Mouse (Mus musculus) duodenum, adult 2 months (tissue): Measurements from ENCODE around the gene Itgb4. TPM values are rescaled to one million over a fixed set of nuclear protein-coding genes. Genes with fewer than 3 reads are reported as not detected.

ENCODE experiments used
- polyA plus RNA-seq: library from polyadenylated mRNA; depleted of rRNA; stranded (reverse); fragments of >200 nt; gene quantifications from 2 replicates; pipeline ENCODE4 v1.2.3, GENCODE M21; 2012; ENCODE audit warnings: low replicate concordance; rRNA removed

Itgb4 gene
- 58.5 and 81.0 TPM in 2 replicates for polyA plus RNA-seq

GRCm38 (mm10) chr11:115974309-115975082, at the start of gene Itgb4:
TSS of gene Itgb4 (plus strand) at chr11:115974709.

GRCm38 (mm10) chr11:115933108-115933746, 41.3 kb upstream of the Itgb4 start, which contains the start of the genes Sap30bp and Recql5:
TSS of gene Sap30bp (plus strand) at chr11:115933282.
TSS of gene Recql5 (minus strand) at chr11:115933477.

GRCm38 (mm10) chr11:116012262-116012947, 37.9 kb downstream of the Itgb4 start, which contains the start of gene Galk1:
TSS of gene Galk1 (minus strand) at chr11:116012719.

GRCm38 (mm10) chr11:116027756-116028155, 53.2 kb downstream of the Itgb4 start, which contains the start of gene H3f3b:
TSS of gene H3f3b (minus strand) at chr11:116027962.

GRCm38 (mm10) chr11:116030088-116030897, 55.8 kb downstream of the Itgb4 start, which contains the start of gene Unk:
TSS of gene Unk (plus strand) at chr11:116030322.

Other genes starting within 250 kb of the Itgb4 start
- gene Tmem94, start 209.3 kb upstream of the Itgb4 start, polyA plus RNA-seq, result 87.6 and 103 TPM in 2 replicates
- gene Caskin2, start 161.1 kb upstream of the Itgb4 start, polyA plus RNA-seq, result 30.2 and 41.0 TPM in 2 replicates
- 43.3 and 67.7 TPM in 2 replicates for gene Tsen54, start 160.0 kb upstream of the Itgb4 start, polyA plus RNA-seq
- 207 and 252 TPM in 2 replicates for gene Llgl2, start 150.7 kb upstream of the Itgb4 start, polyA plus RNA-seq
- 427 and 1,224 TPM in 2 replicates for gene Myo15b, start 116.3 kb upstream of the Itgb4 start, polyA plus RNA-seq
- gene Smim5, start 74.7 kb upstream of the Itgb4 start, polyA plus RNA-seq, result 0.71 and 1.8 TPM in 2 replicates
- gene Smim6, start 62.7 kb upstream of the Itgb4 start, polyA plus RNA-seq, result 6.3 and 7.1 TPM in 2 replicates
- gene Sap30bp, start 41.4 kb upstream of the Itgb4 start, polyA plus RNA-seq, result 20.5 and 22.2 TPM in 2 replicates
- gene Recql5, start 41.2 kb upstream of the Itgb4 start, polyA plus RNA-seq, result 11.2 and 15.0 TPM in 2 replicates
- 75.5 and 95.6 TPM in 2 replicates for gene Galk1, start 38.0 kb downstream of the Itgb4 start, polyA plus RNA-seq
- gene H3f3b, start 53.3 kb downstream of the Itgb4 start, polyA plus RNA-seq, result 118 and 156 TPM in 2 replicates
- 16.6 and 27.4 TPM in 2 replicates for gene Unk, start 55.6 kb downstream of the Itgb4 start, polyA plus RNA-seq
- gene Unc13d, start 103.3 kb downstream of the Itgb4 start, polyA plus RNA-seq, result 5.5 and 11.2 TPM in 2 replicates
- gene Wbp2, start 112.3 kb downstream of the Itgb4 start, polyA plus RNA-seq, result 285 and 420 TPM in 2 replicates
- gene Trim47, start 152.5 kb downstream of the Itgb4 start, polyA plus RNA-seq, result 36.2 and 37.8 TPM in 2 replicates
- gene Trim65, start 156.4 kb downstream of the Itgb4 start, polyA plus RNA-seq, result 10.0 and 11.2 TPM in 2 replicates
- gene Mrpl38, start 164.2 kb downstream of the Itgb4 start, polyA plus RNA-seq, result 57.3 and 106 TPM in 2 replicates
- gene Fbf1, start 193.5 kb downstream of the Itgb4 start, polyA plus RNA-seq, result 4.7 and 8.8 TPM in 2 replicates
- 19.6 and 27.1 TPM in 2 replicates for gene Ten1, start 224.1 kb downstream of the Itgb4 start, polyA plus RNA-seq
- gene Acox1, start 224.3 kb downstream of the Itgb4 start, polyA plus RNA-seq, result 87.1 and 95.2 TPM in 2 replicates